Mouse (Mus musculus): ENCODE data around the gene Comt. TPM values are rescaled to one million over a fixed set of nuclear protein-coding genes. Genes with fewer than 3 reads are reported as not detected.

The Comt gene
- 150 and 155 TPM in 2 replicates for polyA plus RNA-seq (2012; rRNA removed)

DNA sequence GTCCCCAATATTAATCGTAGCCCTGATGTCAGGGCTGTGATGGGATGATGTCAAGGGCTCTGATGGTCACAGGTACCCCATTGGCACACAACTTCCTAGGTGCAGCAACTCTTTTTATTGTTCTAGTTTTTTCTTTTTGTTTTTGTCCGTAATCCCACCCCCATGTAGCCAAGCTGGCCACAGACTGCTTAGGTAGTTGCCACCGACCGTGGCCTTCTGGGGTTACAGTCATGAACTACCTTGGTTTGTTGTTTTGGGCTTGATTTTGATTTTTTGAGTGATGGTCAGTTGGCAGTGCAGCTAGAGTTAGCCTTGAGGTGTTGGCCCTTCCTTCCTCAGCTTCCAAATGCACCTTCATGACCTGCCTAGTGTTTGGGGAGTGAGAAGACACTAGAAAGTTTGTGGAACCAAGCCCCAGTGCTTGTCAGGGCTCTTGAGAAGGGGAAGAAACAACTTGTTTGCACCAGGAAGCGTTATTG lies at the start of gene Comt:
Comt (minus strand) TSS at position 51 of the 479 bp plus-strand sequence.
- Histone ChIP-seq H3K4me3 (ENCODE audit: insufficient read depth, low read length) (peak within 1 kb of the TSS; percentile 96), H3K27ac (ENCODE audit: insufficient read depth, low read length) (peak within 1 kb of the TSS; percentile 90), H3K4me1 (ENCODE audit: control insufficient read depth, insufficient read depth, low read length) (peaks cover 5% of the 10 kb centered on the region)
- TF ChIP-seq POLR2A (IDR thresholded peaks at IDR 0.05; ENCODE audit: extremely low read depth, insufficient read depth, low read length) (no peak), CTCF (IDR thresholded peaks at IDR 0.05; ENCODE audit: extremely low read depth, insufficient read depth, low read length) (no peak)

DNA sequence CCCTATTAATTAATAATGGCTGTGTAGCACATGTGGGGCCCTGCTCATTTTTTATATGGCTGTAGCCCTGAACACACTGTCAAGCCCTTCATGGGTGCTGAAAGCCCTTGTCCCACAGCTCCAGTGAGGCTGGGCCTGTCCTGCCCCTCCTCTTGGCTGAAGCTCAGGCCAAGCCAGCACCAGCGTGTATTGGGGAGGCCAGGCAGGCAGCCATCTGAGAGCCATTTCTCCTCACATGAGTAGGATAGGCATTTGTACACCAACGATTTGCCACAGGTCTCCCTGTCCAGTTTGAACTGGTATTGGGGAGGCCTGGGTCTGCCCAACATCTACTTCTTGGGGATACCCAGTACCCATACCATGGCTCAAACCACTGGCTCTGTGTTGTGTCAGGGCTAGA lies 47.4 kb upstream of the Comt start:
- Histone ChIP-seq H3K4me1 (ENCODE audit: control insufficient read depth, insufficient read depth, low read length) (no peaks in the 10 kb centered on the region), H3K4me3 (ENCODE audit: insufficient read depth, low read length) (no peak overlapping the region), H3K27ac (ENCODE audit: insufficient read depth, low read length) (no peak overlapping the region)
- TF ChIP-seq POLR2A (IDR thresholded peaks at IDR 0.05; ENCODE audit: extremely low read depth, insufficient read depth, low read length) = no peak
- no peak for TF ChIP-seq CTCF (IDR thresholded peaks at IDR 0.05; ENCODE audit: extremely low read depth, insufficient read depth, low read length)

DNA sequence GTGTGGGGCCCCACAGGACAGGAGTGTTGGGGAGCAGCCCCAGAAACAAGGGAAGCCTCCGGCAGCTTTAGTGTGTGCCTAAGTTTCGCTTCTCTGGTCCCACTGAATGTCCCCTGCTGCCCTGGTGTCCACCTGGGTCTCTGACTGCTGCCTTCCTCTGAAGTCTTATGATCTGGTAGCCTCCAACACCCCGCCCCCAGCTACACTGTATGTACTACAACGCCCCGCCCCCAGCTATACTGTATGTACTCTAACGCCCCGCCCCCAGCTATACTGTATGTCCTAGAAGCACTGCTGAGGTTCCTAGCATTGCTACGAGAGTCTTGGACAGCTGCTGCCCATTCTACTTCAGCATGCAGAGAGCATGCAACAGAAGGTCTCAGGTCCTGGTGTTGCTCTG lies 46.3 kb upstream of the Comt start:
- Histone ChIP-seq H3K4me1 (ENCODE audit: control insufficient read depth, insufficient read depth, low read length) (no peaks in the 10 kb centered on the region), H3K27ac (ENCODE audit: insufficient read depth, low read length) (no peak overlapping the region), H3K4me3 (ENCODE audit: insufficient read depth, low read length) (no peak overlapping the region)
- no peak for TF ChIP-seq CTCF (IDR thresholded peaks at IDR 0.05; ENCODE audit: extremely low read depth, insufficient read depth, low read length)
- TF ChIP-seq POLR2A (IDR thresholded peaks at IDR 0.05; ENCODE audit: extremely low read depth, insufficient read depth, low read length) = no peak

DNA sequence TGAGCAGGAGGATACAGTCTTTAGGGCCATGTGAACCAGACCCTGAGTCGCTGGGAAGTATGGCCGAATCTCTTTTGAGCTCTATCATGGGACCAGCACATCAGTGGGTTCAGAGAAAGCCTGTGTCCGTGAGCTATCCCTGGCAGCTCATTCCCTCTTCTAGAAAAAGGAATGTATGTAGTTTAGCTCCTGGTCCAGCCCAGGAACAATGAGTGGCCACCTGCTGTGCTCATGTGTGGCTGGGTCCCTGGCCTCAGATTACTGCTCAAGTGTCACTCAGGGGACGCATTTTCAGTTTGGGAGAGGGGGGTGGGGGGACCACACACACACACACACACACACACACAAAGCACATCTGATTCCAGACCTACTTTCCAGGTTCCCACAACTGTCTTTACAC lies 45.8 kb upstream of the Comt start:
- Histone ChIP-seq H3K4me3 (ENCODE audit: insufficient read depth, low read length) (no peak overlapping the region), H3K27ac (ENCODE audit: insufficient read depth, low read length) (no peak overlapping the region), H3K4me1 (ENCODE audit: control insufficient read depth, insufficient read depth, low read length) (no peaks in the 10 kb centered on the region)
- TF ChIP-seq POLR2A (IDR thresholded peaks at IDR 0.05; ENCODE audit: extremely low read depth, insufficient read depth, low read length) (no peak), CTCF (IDR thresholded peaks at IDR 0.05; ENCODE audit: extremely low read depth, insufficient read depth, low read length) (no peak)

DNA sequence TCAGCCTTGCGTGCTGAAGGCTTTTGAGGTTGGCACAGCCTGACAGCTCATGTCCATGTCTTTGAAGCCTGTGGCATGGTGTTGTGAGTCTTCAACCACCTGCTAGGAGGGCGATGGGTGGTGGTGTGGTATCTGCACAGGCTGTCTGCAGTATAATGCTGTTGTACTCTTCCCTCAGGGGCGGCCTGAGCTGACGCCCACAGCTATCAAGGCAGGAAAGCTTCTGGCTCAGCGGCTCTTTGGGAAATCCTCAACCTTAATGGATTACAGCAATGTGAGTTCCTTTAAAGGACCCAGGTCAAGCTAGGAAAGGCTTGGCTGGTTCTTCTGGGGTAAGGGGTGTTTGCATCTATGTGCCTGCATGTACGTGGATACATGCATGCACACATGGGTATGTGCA lies 45.3 kb upstream of the Comt start:
- Histone ChIP-seq H3K4me3 (ENCODE audit: insufficient read depth, low read length) (no peak overlapping the region), H3K27ac (ENCODE audit: insufficient read depth, low read length) (no peak overlapping the region), H3K4me1 (ENCODE audit: control insufficient read depth, insufficient read depth, low read length) (no peaks in the 10 kb centered on the region)
- TF ChIP-seq CTCF (IDR thresholded peaks at IDR 0.05; ENCODE audit: extremely low read depth, insufficient read depth, low read length) (no peak), POLR2A (IDR thresholded peaks at IDR 0.05; ENCODE audit: extremely low read depth, insufficient read depth, low read length) (no peak)

DNA sequence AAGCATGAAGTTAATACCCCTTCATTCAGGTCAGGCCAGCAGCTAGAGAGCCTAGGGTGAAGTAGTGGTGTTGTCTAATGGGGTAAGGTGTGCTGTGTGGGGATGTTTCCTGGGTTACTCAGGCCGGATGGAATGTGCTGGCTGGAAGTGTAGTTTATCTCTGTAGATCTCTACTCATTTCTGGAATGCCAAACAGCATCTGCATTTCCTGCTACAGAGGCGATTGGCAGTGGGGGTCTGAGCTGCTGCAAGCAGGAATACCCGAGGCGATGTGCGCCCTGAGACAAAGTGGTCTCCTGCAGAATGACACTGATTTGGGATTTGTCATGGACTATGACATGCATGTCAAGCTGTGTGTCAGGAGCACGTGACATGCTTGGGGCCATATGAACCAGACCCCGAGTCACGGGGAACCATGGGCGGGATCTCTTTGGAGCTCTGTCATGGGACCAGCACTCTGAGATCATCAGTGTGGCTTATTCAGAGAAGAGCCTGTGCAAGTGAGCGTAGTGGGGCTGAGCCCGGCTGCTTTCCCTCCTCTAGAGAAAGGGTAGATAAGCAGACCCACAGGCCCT lies 44.8 kb upstream of the Comt start:
- no peaks in the 10 kb centered on the region for H3K4me1 ChIP-seq (ENCODE audit: control insufficient read depth, insufficient read depth, low read length)
- TF ChIP-seq POLR2A (IDR thresholded peaks at IDR 0.05; ENCODE audit: extremely low read depth, insufficient read depth, low read length) (no peak), CTCF (IDR thresholded peaks at IDR 0.05; ENCODE audit: extremely low read depth, insufficient read depth, low read length) (no peak)

DNA sequence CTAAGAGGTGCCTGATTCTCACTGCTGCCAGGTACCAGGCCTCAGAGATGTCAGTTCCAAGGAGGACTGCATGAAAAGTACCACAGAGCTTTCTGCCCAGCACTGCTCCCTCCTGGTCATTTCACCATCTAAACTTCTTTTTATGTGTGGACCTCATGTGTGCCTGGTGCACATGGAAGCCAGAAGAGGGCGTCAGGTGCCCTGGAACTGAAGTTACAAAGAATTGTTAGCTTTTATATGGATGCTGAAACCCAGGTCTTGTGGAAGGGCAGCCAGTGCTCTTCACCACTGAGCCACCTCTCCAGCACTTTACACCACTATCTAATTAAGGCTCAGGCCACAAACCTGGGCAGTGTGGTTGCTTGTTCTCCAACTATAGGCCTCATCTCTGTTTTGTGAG lies 44.2 kb upstream of the Comt start:
- no peak overlapping the region for H3K27ac ChIP-seq (ENCODE audit: insufficient read depth, low read length)
- H3K4me1 ChIP-seq (ENCODE audit: control insufficient read depth, insufficient read depth, low read length) = no peaks in the 10 kb centered on the region
- TF ChIP-seq CTCF (IDR thresholded peaks at IDR 0.05; ENCODE audit: extremely low read depth, insufficient read depth, low read length) (0 out of 2 replicates have a peak, but pooled peaks have one; percentile 7), POLR2A (IDR thresholded peaks at IDR 0.05; ENCODE audit: extremely low read depth, insufficient read depth, low read length) (no peak)
- H3K4me3 ChIP-seq (ENCODE audit: insufficient read depth, low read length) = no peak overlapping the region

More for the DNA sequence above, 44.8 kb upstream of the Comt start:
- no peak overlapping the region for H3K4me3 ChIP-seq (ENCODE audit: insufficient read depth, low read length)
- no peak overlapping the region for H3K27ac ChIP-seq (ENCODE audit: insufficient read depth, low read length)

DNA sequence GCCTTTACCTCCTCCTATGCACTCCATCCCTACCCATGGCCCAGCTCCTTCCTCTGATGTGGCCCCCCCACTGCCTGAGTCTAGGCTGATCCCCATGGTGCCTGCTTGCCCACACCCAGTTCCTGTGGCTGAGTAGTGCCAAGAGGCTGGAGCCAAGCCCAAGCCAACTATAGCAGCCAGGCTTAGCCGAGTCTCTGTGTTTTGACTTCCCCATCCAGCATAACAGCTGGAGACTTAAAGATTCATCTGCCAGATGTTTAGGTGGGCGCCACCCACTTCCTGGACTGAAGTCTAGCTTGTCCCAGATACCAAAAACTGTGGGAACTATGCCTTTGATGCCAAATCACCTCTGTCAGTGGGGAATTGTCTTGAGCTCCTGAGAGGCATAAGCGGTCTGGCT lies 37.6 kb upstream of the Comt start:
- peaks cover 7% of the 10 kb centered on the region for H3K4me1 ChIP-seq (ENCODE audit: control insufficient read depth, insufficient read depth, low read length)
- no peak overlapping the region for H3K27ac ChIP-seq (ENCODE audit: insufficient read depth, low read length)
- TF ChIP-seq CTCF (IDR thresholded peaks at IDR 0.05; ENCODE audit: extremely low read depth, insufficient read depth, low read length) (no peak), POLR2A (IDR thresholded peaks at IDR 0.05; ENCODE audit: extremely low read depth, insufficient read depth, low read length) (no peak)
- no peak overlapping the region for H3K4me3 ChIP-seq (ENCODE audit: insufficient read depth, low read length)

DNA sequence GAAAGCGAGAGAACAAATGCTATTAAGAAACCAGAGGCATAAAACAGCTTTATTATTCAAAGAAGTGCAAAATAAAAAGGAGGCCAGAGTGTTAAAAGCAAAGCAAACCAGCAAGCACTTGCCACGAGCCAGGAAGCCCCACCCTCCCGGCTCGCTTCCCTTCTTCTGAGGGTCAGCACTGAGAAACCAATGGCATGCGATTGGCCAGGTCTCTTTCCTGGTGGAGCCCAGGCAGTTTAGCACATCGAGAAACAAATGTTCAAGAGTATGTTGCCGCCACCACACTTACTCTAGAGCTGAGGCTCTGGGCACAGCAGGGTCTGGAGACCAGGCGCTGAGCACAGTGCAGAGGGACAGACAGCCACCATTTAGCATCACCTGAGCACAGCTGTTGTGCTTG lies 35.9 kb upstream of the Comt start:
- Histone ChIP-seq H3K27ac (ENCODE audit: insufficient read depth, low read length) (no peak overlapping the region), H3K4me1 (ENCODE audit: control insufficient read depth, insufficient read depth, low read length) (peaks cover 7% of the 10 kb centered on the region), H3K4me3 (ENCODE audit: insufficient read depth, low read length) (no peak overlapping the region)
- no peak for TF ChIP-seq CTCF (IDR thresholded peaks at IDR 0.05; ENCODE audit: extremely low read depth, insufficient read depth, low read length)
- TF ChIP-seq POLR2A (IDR thresholded peaks at IDR 0.05; ENCODE audit: extremely low read depth, insufficient read depth, low read length) = no peak

DNA sequence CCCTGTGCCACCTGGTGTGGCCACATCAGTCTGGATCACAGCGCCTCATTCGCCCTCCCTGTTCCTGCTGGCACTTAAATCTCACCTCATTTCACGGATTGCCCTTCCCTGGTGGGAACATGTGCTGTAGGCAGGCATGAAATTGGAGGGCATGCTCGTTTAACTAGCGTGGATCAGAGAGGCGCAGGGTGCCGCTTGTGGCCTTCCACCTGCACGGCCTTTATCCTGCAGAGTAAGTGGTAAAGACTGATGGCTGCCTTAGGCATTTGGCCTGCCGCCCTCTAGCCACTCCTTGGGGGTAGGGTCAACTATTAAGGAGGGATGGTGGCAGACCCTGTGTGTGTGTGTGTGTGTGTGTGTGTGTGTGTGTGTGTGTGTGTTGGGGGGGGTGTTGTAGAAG lies 35.4 kb upstream of the Comt start:
- H3K27ac ChIP-seq (ENCODE audit: insufficient read depth, low read length) = no peak overlapping the region
- TF ChIP-seq POLR2A (IDR thresholded peaks at IDR 0.05; ENCODE audit: extremely low read depth, insufficient read depth, low read length) (no peak), CTCF (IDR thresholded peaks at IDR 0.05; ENCODE audit: extremely low read depth, insufficient read depth, low read length) (no peak)
- H3K4me1 ChIP-seq (ENCODE audit: control insufficient read depth, insufficient read depth, low read length) = peaks cover 7% of the 10 kb centered on the region
- H3K4me3 ChIP-seq (ENCODE audit: insufficient read depth, low read length) = no peak overlapping the region

Measured in cortical plate, adult 2 months (tissue).